Comparison of ENCODE assay signal across 8 mouse cellular contexts in the genomic region with DNA sequence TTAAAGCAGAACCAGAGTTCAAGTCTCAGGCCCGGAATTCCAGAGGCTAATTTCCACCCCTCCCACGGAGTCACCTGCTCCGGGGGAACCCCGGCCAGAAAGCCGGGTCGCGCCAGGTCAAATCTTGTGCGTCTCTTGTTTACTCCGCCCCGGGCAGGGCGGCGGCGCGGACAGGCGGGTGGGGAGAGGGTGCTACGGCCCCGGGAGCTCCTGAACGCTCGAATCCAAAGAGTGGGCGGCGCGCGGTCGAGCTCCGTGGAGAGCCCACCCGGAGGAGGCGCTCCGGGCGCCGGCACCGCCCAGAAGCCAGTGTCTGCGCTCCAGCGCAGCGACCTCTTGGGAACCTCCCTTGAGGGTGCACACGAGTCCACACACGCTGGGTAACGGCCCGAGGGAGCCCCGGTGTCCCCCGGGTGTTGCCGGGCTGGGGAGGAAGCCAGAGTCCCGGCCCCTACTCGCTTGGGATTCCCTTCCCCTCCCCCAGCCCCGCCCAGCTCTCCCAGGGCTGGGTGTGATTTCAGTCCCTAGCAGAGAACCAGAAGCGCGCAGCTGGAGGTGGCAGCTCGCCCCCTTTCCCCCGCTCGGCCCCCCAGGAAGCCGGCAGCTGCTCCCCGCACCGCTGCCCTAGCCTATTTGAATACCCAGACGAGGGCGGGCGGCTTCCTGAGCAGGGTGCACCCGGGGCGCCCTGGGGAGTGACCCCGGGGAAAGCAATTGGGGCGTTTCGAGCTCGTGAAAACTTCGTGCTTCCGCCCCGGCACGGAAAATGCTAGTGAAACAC. TPM values are rescaled to one million over a fixed set of nuclear protein-coding genes. Genes with fewer than 3 reads are reported as not detected.
A peak's percentile ranks its signal among the peaks of the same experiment; 100 is the strongest.
DNase-seq lines count a peak whose midpoint lies in the region; ATAC-seq lines count a peak whose summit lies in the region.

No protein-coding gene starts in this region.

- 0 out of 2 replicates have a peak, but pooled peaks cover 2% of the 10 kb centered on the region for H3K27me3 ChIP-seq in embryonic facial prominence, embryonic 14.5 days (replicated peaks; ENCODE audit: control insufficient read depth, insufficient read depth, low read length)
- no peaks in the 10 kb centered on the region for H3K27me3 ChIP-seq in heart, embryonic 12.5 days (replicated peaks)
- no peaks in the 10 kb centered on the region; the same call in 1 of the 2 replicates for H3K27me3 ChIP-seq in kidney, embryonic 16.5 days (ENCODE audit: insufficient read depth, low read length)
- H3K27me3 ChIP-seq in liver, embryonic 11.5 days (replicated peaks; ENCODE audit: control insufficient read depth, insufficient read depth, low read length) = peaks cover 60% of the 10 kb centered on the region

- no peaks in the 10 kb centered on the region for H3K36me3 ChIP-seq in embryonic facial prominence, embryonic 14.5 days (ENCODE audit: control insufficient read depth, insufficient read depth, low read length)
- H3K36me3 ChIP-seq in heart, embryonic 12.5 days = no peaks in the 10 kb centered on the region
- no peaks in the 10 kb centered on the region for H3K36me3 ChIP-seq in kidney, embryonic 16.5 days (ENCODE audit: insufficient read depth, low read length)
- no peaks in the 10 kb centered on the region for H3K36me3 ChIP-seq in liver, embryonic 11.5 days (ENCODE audit: control insufficient read depth, insufficient read depth, low read length)

- peak; percentile 45 for ATAC-seq in embryonic facial prominence, embryonic 14.5 days (ENCODE audit: low read depth)
- ATAC-seq in heart, embryonic 12.5 days (ENCODE audit: insufficient number of reproducible peaks, low FRiP score) = peak; percentile 29
- ATAC-seq in kidney, embryonic 16.5 days (ENCODE audit: low FRiP score, low TSS enrichment) = peak; percentile 60
- ATAC-seq in liver, embryonic 11.5 days (replicated peaks; ENCODE audit: low FRiP score) = peak; percentile 42
- ATAC-seq in monocyte, adult 5-6 weeks (replicated peaks; ENCODE audit: insufficient number of reproducible peaks, low FRiP score, low TSS enrichment, poor library complexity, severe bottlenecking) = peak; percentile 58

- H3K4me1 ChIP-seq in embryonic facial prominence, embryonic 14.5 days (ENCODE audit: control insufficient read depth, insufficient read depth, low read length) = peaks cover 3% of the 10 kb centered on the region; the same call in 1 of the 2 replicates
- H3K4me1 ChIP-seq in heart, embryonic 12.5 days (replicated peaks) = peaks cover 4% of the 10 kb centered on the region
- peaks cover 4% of the 10 kb centered on the region; the same call in 1 of the 2 replicates for H3K4me1 ChIP-seq in kidney, embryonic 16.5 days (ENCODE audit: insufficient read depth, low read length)
- H3K4me1 ChIP-seq in liver, embryonic 11.5 days (replicated peaks; ENCODE audit: control insufficient read depth, insufficient read depth, low read length) = no peaks in the 10 kb centered on the region

- H3K9me3 ChIP-seq in embryonic facial prominence, embryonic 14.5 days (ENCODE audit: control insufficient read depth, low read length) = no peaks in the 10 kb centered on the region
- H3K9me3 ChIP-seq in heart, embryonic 12.5 days (replicated peaks) = no peaks in the 10 kb centered on the region
- no peaks in the 10 kb centered on the region for H3K9me3 ChIP-seq in kidney, embryonic 16.5 days (ENCODE audit: low read length)
- no peaks in the 10 kb centered on the region for H3K9me3 ChIP-seq in liver, embryonic 11.5 days (ENCODE audit: control insufficient read depth, low read length)

- peak overlapping the region; percentile 94 for H3K4me2 ChIP-seq in embryonic facial prominence, embryonic 14.5 days (ENCODE audit: low read depth, low read length)
- peak overlapping the region; percentile 90 for H3K4me2 ChIP-seq in heart, embryonic 12.5 days
- peak overlapping the region; percentile 95 for H3K4me2 ChIP-seq in kidney, embryonic 16.5 days (replicated peaks; ENCODE audit: low read depth, low read length)
- H3K4me2 ChIP-seq in liver, embryonic 11.5 days = peak overlapping the region; percentile 98

- peak; percentile 34 for DNase-seq in 3T3-L1 (ENCODE audit: low read depth, low spot score)
- peak; percentile 91 for DNase-seq in adrenal gland, postnatal 25 days
- peak; percentile 85 for DNase-seq in embryonic facial prominence, embryonic 14.5 days (ENCODE audit: low spot score)
- DNase-seq in liver, embryonic 11.5 days (ENCODE audit: low spot score) = peak; percentile 71
- DNase-seq in spleen, postnatal 14 days (ENCODE audit: low spot score in 2 of 2) = peak; percentile 71 to 77

- H3K27ac ChIP-seq in embryonic facial prominence, embryonic 14.5 days (replicated peaks; ENCODE audit: low read depth, low read length) = peak overlapping the region; percentile 99
- peak overlapping the region; percentile 100 for H3K27ac ChIP-seq in heart, embryonic 12.5 days (ENCODE audit: poor library complexity, severe bottlenecking)
- H3K27ac ChIP-seq in kidney, embryonic 16.5 days (ENCODE audit: low read length) = peak overlapping the region; percentile 95
- peak overlapping the region; percentile 52; the same call in 1 of the 2 replicates for H3K27ac ChIP-seq in liver, embryonic 11.5 days (ENCODE audit: low read depth, low read length)

- H3K4me3 ChIP-seq in embryonic facial prominence, embryonic 14.5 days (ENCODE audit: low read depth, low read length) = peak overlapping the region; percentile 75
- peak overlapping the region; percentile 96 for H3K4me3 ChIP-seq in heart, embryonic 12.5 days
- H3K4me3 ChIP-seq in kidney, embryonic 16.5 days (ENCODE audit: low read length) = peak overlapping the region; percentile 84
- H3K4me3 ChIP-seq in liver, embryonic 11.5 days (ENCODE audit: low read depth, low read length) = peak overlapping the region; percentile 69

- WGBS in embryonic facial prominence, embryonic 14.5 days = under 1% methylated on average over 44 of the region's 65 CpGs
- under 1% methylated on average over 65 of the region's 65 CpGs for WGBS in heart, embryonic 12.5 days
- under 1% methylated on average over 64 of the region's 65 CpGs for WGBS in kidney, embryonic 16.5 days
- WGBS in liver, embryonic 11.5 days = under 1% methylated on average over 63 of the region's 65 CpGs

- H3K9ac ChIP-seq in embryonic facial prominence, embryonic 14.5 days (ENCODE audit: low read depth, low read length) = peak overlapping the region; percentile 92
- peak overlapping the region; percentile 98 for H3K9ac ChIP-seq in heart, embryonic 12.5 days
- H3K9ac ChIP-seq in kidney, embryonic 16.5 days (replicated peaks; ENCODE audit: low read length) = peak overlapping the region; percentile 72
- peak overlapping the region; percentile 46; the same call in 1 of the 2 replicates for H3K9ac ChIP-seq in liver, embryonic 11.5 days (ENCODE audit: low read depth, low read length)

RNA-seq across cellular contexts. Expression of a gene that starts 1.2 kb away (rescaled TPM):
- total RNA-seq in adrenal gland, postnatal 25 days (2021) = 34.0 and 41.7 TPM in 2 replicates
- 14.8 and 15.6 TPM in 2 replicates for polyA plus RNA-seq in embryonic facial prominence, embryonic 14.5 days (2014; fragmentation: Nextera tagmentation; extraction: Ambion mirVana)
- 5.3 and 5.8 TPM in 2 replicates for polyA plus RNA-seq in heart, embryonic 12.5 days (2016; fragmentation: Nextera tagmentation; extraction: Ambion mirVana)
- 4.6 and 4.8 TPM in 2 replicates for polyA plus RNA-seq in kidney, embryonic 16.5 days (2015; fragmentation: Nextera tagmentation; extraction: Ambion mirVana)
- polyA plus RNA-seq in liver, embryonic 11.5 days (2014; fragmentation: Nextera tagmentation; extraction: Ambion mirVana) = 1.6 and 2.2 TPM in 2 replicates
- 19.2 to 42.6 TPM (median 26.5 TPM) in 3 replicates for total RNA-seq in monocyte, adult 5-6 weeks (2017)

Comparison
In these comparisons a context has a peak if more than half of its experiments do, and no peak if none do; other contexts are left out.
1. Peak in every context shown above with its lines: DNase-seq, ATAC-seq, H3K4me3 ChIP-seq and H3K27ac ChIP-seq.
2. DNase-seq: peak in every context shown above with its lines; median percentile 91 in adrenal gland, postnatal 25 days; 85 in embryonic facial prominence, embryonic 14.5 days; 74 in spleen, postnatal 14 days; 71 in liver, embryonic 11.5 days; 34 in 3T3-L1.
3. H3K9ac ChIP-seq: peak in every context shown above with its lines; median percentile 98 in heart, embryonic 12.5 days; 92 in embryonic facial prominence, embryonic 14.5 days; 72 in kidney, embryonic 16.5 days; 46 in liver, embryonic 11.5 days.